Mouse (Mus musculus) ES-E14 (cell line): ENCODE measurements at regions not wholly inside any gene's neighbourhood (a gene's known extent, or its start where the extent isn't known, plus 50 kb on each side); places are given as distances from the start of the nearest gene placed in this dataset.

Source experiments
- CHD2 ChIP-seq: IDR thresholded peaks from 2 replicates; pipeline ENCODE4 v1.6.1; 2014; ENCODE audit warnings: mild to moderate bottlenecking, low read depth, low read length, inconsistent platforms
- HCFC1 ChIP-seq: IDR thresholded peaks from 2 replicates; pipeline ENCODE4 v1.6.1; 2012; ENCODE audit warnings: low read length, inconsistent platforms, borderline replicate concordance; ENCODE audit not compliant: insufficient read depth
- MAFK ChIP-seq: IDR thresholded peaks from 2 replicates; pipeline ENCODE4 v1.6.1; 2014; ENCODE audit warnings: mild to moderate bottlenecking, low read depth, low read length, inconsistent platforms; ENCODE audit not compliant: insufficient read depth
- ZC3H11A ChIP-seq: IDR thresholded peaks from 2 replicates; pipeline ENCODE4 v1.6.1; 2012; ENCODE audit warnings: low read depth, mild to moderate bottlenecking, inconsistent platforms, low read length, borderline replicate concordance

DNA sequence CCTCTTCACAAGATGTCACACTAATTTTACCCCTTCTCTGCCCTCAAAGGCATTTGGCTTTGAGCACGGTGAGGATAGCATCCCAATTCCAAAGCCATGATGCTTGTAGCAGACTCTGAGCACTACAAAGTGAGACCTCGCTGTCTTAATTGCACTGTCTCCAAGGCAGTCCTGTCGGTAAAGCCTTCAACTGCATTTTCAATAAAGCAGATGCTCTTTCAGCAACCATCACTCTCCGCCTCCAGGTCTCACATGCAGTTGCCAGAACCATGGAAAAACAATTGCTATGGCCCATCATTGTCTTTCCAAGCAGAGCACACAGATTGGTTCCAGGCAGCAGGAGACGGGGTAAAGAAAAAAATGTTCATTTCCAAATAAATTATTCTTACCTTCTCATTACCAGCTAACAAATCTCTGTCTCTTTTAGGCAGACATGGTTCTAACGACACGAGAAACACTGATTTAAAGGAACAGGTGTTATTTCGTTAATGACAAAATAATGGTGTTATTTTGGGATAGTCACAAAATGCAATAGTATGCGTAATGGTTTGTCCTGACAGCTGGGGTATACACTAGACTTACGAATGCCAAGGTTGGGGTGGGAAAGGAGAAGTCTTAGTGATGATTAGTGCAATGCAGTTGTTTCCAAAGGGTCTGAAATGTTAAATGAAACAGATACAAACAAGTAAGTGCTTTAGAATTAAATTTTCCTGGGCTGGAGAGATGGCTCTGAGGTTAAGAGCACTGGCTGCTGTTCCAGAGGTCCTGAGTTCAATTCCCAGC lies 175.2 kb downstream of the Enc1 start:
- no peak for TF ChIP-seq MAFK
- no peak for TF ChIP-seq CHD2
- no peak for TF ChIP-seq ZC3H11A
- TF ChIP-seq HCFC1 = no peak
